Mouse (Mus musculus): ENCODE results near the gene Tecta. TPM values are rescaled to one million over a fixed set of nuclear protein-coding genes. Genes with fewer than 3 reads are reported as not detected.
A peak's percentile ranks its signal among the peaks of the same experiment; 100 is the strongest.

Tecta gene
- polyA plus RNA-seq, 1 experiment from 2014 or later = 0.26 TPM

DNA sequence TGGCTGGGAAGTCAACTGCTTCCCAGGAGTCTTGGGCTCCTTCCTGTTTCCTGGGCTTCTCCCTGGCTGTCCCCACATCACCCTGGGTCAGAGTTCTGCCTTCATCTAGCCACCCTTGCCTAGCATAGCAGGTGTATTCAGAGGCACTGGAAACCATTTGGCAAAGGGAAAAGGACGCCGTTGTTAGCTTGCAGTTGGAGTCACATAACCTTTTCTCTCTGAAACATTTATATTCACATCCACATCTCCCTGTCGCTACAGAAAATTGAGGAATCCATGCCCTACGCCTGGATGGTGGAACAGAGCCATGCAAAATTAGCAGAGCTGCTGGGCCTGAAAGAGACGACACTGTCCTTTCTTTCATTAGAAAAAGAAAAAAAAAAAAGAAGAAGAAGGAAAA, 17.7 kb downstream of the Tecta start:
- Histone ChIP-seq H3K9ac (replicated peaks; ENCODE audit: low read length) (no peak overlapping the region), H3K36me3 (ENCODE audit: control insufficient read depth, insufficient read depth, low read length) (no peaks in the 10 kb centered on the region), H3K4me3 (replicated peaks; ENCODE audit: low read depth, low read length) (no peak overlapping the region), H3K4me2 (ENCODE audit: low read length) (no peak overlapping the region), H3K27ac (replicated peaks; ENCODE audit: low read depth, low read length) (peak overlapping the region; percentile 50; the same call in 1 of the 2 replicates), H3K4me1 (ENCODE audit: control insufficient read depth, insufficient read depth, low read length) (0 out of 2 replicates have a peak, but pooled peaks cover 6% of the 10 kb centered on the region), H3K9me3 (ENCODE audit: control insufficient read depth, low read length) (no peaks in the 10 kb centered on the region; the same call in 1 of the 2 replicates), H3K27me3 (ENCODE audit: control insufficient read depth, insufficient read depth, low read length) (no peaks in the 10 kb centered on the region)
- 36% methylated on average over 5 of the region's 5 CpGs for WGBS
- DNase-seq (no peak), ATAC-seq (ENCODE audit: low FRiP score, low TSS enrichment) (no peak)

GRCm38 (mm10) chr9:42378071-42378470, 21.7 kb downstream of the Tecta start:
- Histone ChIP-seq H3K4me3 (replicated peaks; ENCODE audit: low read depth, low read length) (no peak overlapping the region), H3K36me3 (ENCODE audit: control insufficient read depth, insufficient read depth, low read length) (no peaks in the 10 kb centered on the region), H3K9ac (replicated peaks; ENCODE audit: low read length) (no peak overlapping the region), H3K4me1 (ENCODE audit: control insufficient read depth, insufficient read depth, low read length) (0 out of 2 replicates have a peak, but pooled peaks cover 3% of the 10 kb centered on the region), H3K27me3 (ENCODE audit: control insufficient read depth, insufficient read depth, low read length) (no peaks in the 10 kb centered on the region), H3K9me3 (ENCODE audit: control insufficient read depth, low read length) (no peaks in the 10 kb centered on the region; the same call in 1 of the 2 replicates), H3K4me2 (ENCODE audit: low read length) (no peak overlapping the region), H3K27ac (replicated peaks; ENCODE audit: low read depth, low read length) (no peak overlapping the region)
- ATAC-seq (ENCODE audit: low FRiP score, low TSS enrichment) (no peak), DNase-seq (no peak)
- 93% methylated on average over 4 of the region's 4 CpGs for WGBS

DNA sequence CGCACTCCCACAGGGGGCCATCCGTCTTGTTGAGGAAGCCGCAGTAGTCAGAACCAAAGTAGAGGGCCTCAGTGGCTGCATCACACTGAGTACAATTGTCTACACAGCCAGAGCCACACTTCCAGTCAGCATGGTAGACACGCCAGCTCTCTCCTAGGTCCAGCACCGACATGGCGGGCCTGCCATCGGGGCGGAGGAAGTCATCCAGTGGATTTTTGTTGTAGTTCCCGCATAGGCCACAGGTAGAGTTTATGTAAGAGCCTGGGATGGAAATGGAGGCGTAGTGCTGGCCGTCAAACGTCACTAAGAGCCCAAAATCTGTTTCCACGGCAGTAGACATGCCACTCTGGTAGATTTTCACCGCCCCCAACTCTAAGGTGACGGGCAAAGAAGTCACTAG, 22.1 kb downstream of the Tecta start:
- no peak overlapping the region for H3K4me2 ChIP-seq (ENCODE audit: low read length)
- no peaks in the 10 kb centered on the region; the same call in 1 of the 2 replicates for H3K9me3 ChIP-seq (ENCODE audit: control insufficient read depth, low read length)
- DNase-seq (no peak), ATAC-seq (ENCODE audit: low FRiP score, low TSS enrichment) (no peak)
- H3K4me1 ChIP-seq (ENCODE audit: control insufficient read depth, insufficient read depth, low read length) = 0 out of 2 replicates have a peak, but pooled peaks cover 3% of the 10 kb centered on the region
- H3K27ac ChIP-seq (replicated peaks; ENCODE audit: low read depth, low read length) = no peak overlapping the region
- H3K27me3 ChIP-seq (ENCODE audit: control insufficient read depth, insufficient read depth, low read length) = no peaks in the 10 kb centered on the region
- WGBS = 94% methylated on average over 15 of the region's 15 CpGs
- H3K9ac ChIP-seq (replicated peaks; ENCODE audit: low read length) = no peak overlapping the region
- H3K4me3 ChIP-seq (replicated peaks; ENCODE audit: low read depth, low read length) = no peak overlapping the region
- no peaks in the 10 kb centered on the region for H3K36me3 ChIP-seq (ENCODE audit: control insufficient read depth, insufficient read depth, low read length)

- Histone ChIP-seq H3K9ac (replicated peaks; ENCODE audit: low read length) (no peak overlapping the region), H3K36me3 (ENCODE audit: control insufficient read depth, insufficient read depth, low read length) (no peaks in the 10 kb centered on the region), H3K4me3 (replicated peaks; ENCODE audit: low read depth, low read length) (no peak overlapping the region), H3K27me3 (ENCODE audit: control insufficient read depth, insufficient read depth, low read length) (no peaks in the 10 kb centered on the region), H3K4me1 (ENCODE audit: control insufficient read depth, insufficient read depth, low read length) (no peaks in the 10 kb centered on the region), H3K9me3 (ENCODE audit: control insufficient read depth, low read length) (no peaks in the 10 kb centered on the region), H3K27ac (replicated peaks; ENCODE audit: low read depth, low read length) (no peak overlapping the region), H3K4me2 (ENCODE audit: low read length) (no peak overlapping the region)
- ATAC-seq (ENCODE audit: low FRiP score, low TSS enrichment) = no peak
- no peak for DNase-seq
- 79% methylated on average over 6 of the region's 6 CpGs for WGBS
Measured at GRCm38 (mm10) chr9:42371670-42372368, 27.9 kb downstream of the Tecta start.

DNA sequence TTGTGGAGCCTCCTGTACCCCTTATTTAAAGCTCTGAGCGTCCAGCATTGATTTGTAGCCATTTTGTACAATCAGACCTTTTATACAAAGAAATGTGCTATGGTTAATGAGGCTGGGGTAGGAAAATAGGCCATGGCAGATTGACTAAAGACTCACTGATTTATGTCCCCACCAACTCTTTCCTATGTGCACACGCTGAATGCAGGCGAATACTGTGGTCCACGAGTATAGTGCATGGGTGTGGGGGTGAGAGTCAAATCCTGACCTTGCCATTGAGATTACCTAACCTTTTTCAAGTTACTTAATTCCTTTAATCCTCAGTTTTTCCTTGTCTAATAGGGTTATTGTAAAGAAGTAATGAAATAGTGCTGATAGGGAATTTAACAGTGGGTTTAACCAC, 42.1 kb downstream of the Tecta start:
- no peaks in the 10 kb centered on the region for H3K9me3 ChIP-seq (ENCODE audit: control insufficient read depth, low read length)
- no peak for DNase-seq
- WGBS = 80% methylated on average over 4 of the region's 4 CpGs
- ATAC-seq (ENCODE audit: low FRiP score, low TSS enrichment) = no peak
- no peaks in the 10 kb centered on the region for H3K36me3 ChIP-seq (ENCODE audit: control insufficient read depth, insufficient read depth, low read length)
- H3K27ac ChIP-seq (replicated peaks; ENCODE audit: low read depth, low read length) = no peak overlapping the region
- H3K4me3 ChIP-seq (replicated peaks; ENCODE audit: low read depth, low read length) = no peak overlapping the region
- no peak overlapping the region for H3K9ac ChIP-seq (replicated peaks; ENCODE audit: low read length)
- H3K4me1 ChIP-seq (ENCODE audit: control insufficient read depth, insufficient read depth, low read length) = no peaks in the 10 kb centered on the region
- H3K4me2 ChIP-seq (ENCODE audit: low read length) = no peak overlapping the region
- H3K27me3 ChIP-seq (ENCODE audit: control insufficient read depth, insufficient read depth, low read length) = no peaks in the 10 kb centered on the region

- Histone ChIP-seq H3K27ac (replicated peaks; ENCODE audit: low read depth, low read length) (no peak overlapping the region), H3K4me1 (ENCODE audit: control insufficient read depth, insufficient read depth, low read length) (no peaks in the 10 kb centered on the region), H3K36me3 (ENCODE audit: control insufficient read depth, insufficient read depth, low read length) (no peaks in the 10 kb centered on the region), H3K4me3 (replicated peaks; ENCODE audit: low read depth, low read length) (no peak overlapping the region), H3K9me3 (ENCODE audit: control insufficient read depth, low read length) (no peaks in the 10 kb centered on the region), H3K9ac (replicated peaks; ENCODE audit: low read length) (no peak overlapping the region), H3K4me2 (ENCODE audit: low read length) (no peak overlapping the region), H3K27me3 (ENCODE audit: control insufficient read depth, insufficient read depth, low read length) (no peaks in the 10 kb centered on the region)
- WGBS = 73% methylated on average over 1 of the region's 1 CpGs
- no peak for DNase-seq
- no peak for ATAC-seq (ENCODE audit: low FRiP score, low TSS enrichment)
Measured at GRCm38 (mm10) chr9:42354871-42355270, 44.9 kb downstream of the Tecta start.

DNA sequence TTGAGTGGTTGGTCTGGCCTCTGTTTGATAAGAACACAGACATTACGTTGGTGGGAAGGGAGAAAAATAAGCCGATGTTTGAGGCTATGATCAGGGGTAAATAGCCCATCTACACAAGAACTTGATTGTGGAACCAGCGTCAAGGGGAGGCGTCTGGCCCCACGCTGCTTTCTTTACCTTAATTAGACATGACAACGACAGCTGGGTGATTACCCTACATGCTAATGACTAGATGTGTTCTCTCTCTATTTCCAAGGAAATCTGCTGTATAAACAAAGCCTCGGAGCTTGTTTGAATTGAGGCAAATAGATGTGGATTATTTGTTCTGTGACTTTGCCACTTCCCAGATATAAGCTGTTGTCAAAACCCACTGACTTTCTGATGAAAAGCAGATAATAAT, 49.9 kb downstream of the Tecta start:
- H3K36me3 ChIP-seq (ENCODE audit: control insufficient read depth, insufficient read depth, low read length) = no peaks in the 10 kb centered on the region
- H3K27me3 ChIP-seq (ENCODE audit: control insufficient read depth, insufficient read depth, low read length) = no peaks in the 10 kb centered on the region
- ATAC-seq (ENCODE audit: low FRiP score, low TSS enrichment) (no peak), DNase-seq (peak; percentile 62)
- H3K9me3 ChIP-seq (ENCODE audit: control insufficient read depth, low read length) = no peaks in the 10 kb centered on the region
- no peak overlapping the region for H3K4me3 ChIP-seq (replicated peaks; ENCODE audit: low read depth, low read length)
- H3K9ac ChIP-seq (replicated peaks; ENCODE audit: low read length) = no peak overlapping the region
- H3K4me2 ChIP-seq (ENCODE audit: low read length) = no peak overlapping the region
- H3K4me1 ChIP-seq (ENCODE audit: control insufficient read depth, insufficient read depth, low read length) = no peaks in the 10 kb centered on the region
- H3K27ac ChIP-seq (replicated peaks; ENCODE audit: low read depth, low read length) = no peak overlapping the region
- 27% methylated on average over 7 of the region's 7 CpGs for WGBS

GRCm38 (mm10) chr9:42346297-42346696, 53.4 kb downstream of the Tecta start:
- Histone ChIP-seq H3K9ac (replicated peaks; ENCODE audit: low read length) (no peak overlapping the region), H3K27ac (replicated peaks; ENCODE audit: low read depth, low read length) (no peak overlapping the region), H3K4me2 (ENCODE audit: low read length) (no peak overlapping the region), H3K36me3 (ENCODE audit: control insufficient read depth, insufficient read depth, low read length) (no peaks in the 10 kb centered on the region), H3K4me3 (replicated peaks; ENCODE audit: low read depth, low read length) (no peak overlapping the region), H3K9me3 (ENCODE audit: control insufficient read depth, low read length) (no peaks in the 10 kb centered on the region), H3K27me3 (ENCODE audit: control insufficient read depth, insufficient read depth, low read length) (no peaks in the 10 kb centered on the region), H3K4me1 (ENCODE audit: control insufficient read depth, insufficient read depth, low read length) (no peaks in the 10 kb centered on the region)
- ATAC-seq (ENCODE audit: low FRiP score, low TSS enrichment) (no peak), DNase-seq (no peak)

- H3K4me1 ChIP-seq (ENCODE audit: control insufficient read depth, insufficient read depth, low read length) = no peaks in the 10 kb centered on the region
- no peaks in the 10 kb centered on the region for H3K27me3 ChIP-seq (ENCODE audit: control insufficient read depth, insufficient read depth, low read length)
- no peak overlapping the region for H3K9ac ChIP-seq (replicated peaks; ENCODE audit: low read length)
- H3K4me2 ChIP-seq (ENCODE audit: low read length) = no peak overlapping the region
- WGBS = 50% methylated on average over 4 of the region's 4 CpGs
- no peaks in the 10 kb centered on the region for H3K36me3 ChIP-seq (ENCODE audit: control insufficient read depth, insufficient read depth, low read length)
- no peak for DNase-seq
- H3K9me3 ChIP-seq (ENCODE audit: control insufficient read depth, low read length) = no peaks in the 10 kb centered on the region
- no peak overlapping the region for H3K27ac ChIP-seq (replicated peaks; ENCODE audit: low read depth, low read length)
- no peak overlapping the region for H3K4me3 ChIP-seq (replicated peaks; ENCODE audit: low read depth, low read length)
- no peak for ATAC-seq (ENCODE audit: low FRiP score, low TSS enrichment)
Measured at GRCm38 (mm10) chr9:42339151-42339550, 60.6 kb downstream of the Tecta start.

Data from midbrain, embryonic 14.5 days (tissue).